Mouse (Mus musculus) heart, postnatal 0 days (tissue): ENCODE measurements around the gene Gpr108. TPM values are rescaled to one million over a fixed set of nuclear protein-coding genes. Genes with fewer than 3 reads are reported as not detected.

Experiments used
- ATAC-seq: fragments of 200-750 bp; cut with Nextera tagmentation; 2 replicates; pipeline ENCODE4 v1.8.0; 2017; ENCODE audit warnings: low read depth, moderate number of reproducible peaks, moderate library complexity; ENCODE audit not compliant: insufficient read depth
- DNase-seq: peaks from one replicate; pipeline ENCODE4 v3.0.0-alpha.2; 2016; ENCODE audit warnings: low spot score
- H3K27ac ChIP-seq: fragments of 300-500 bp; sonication (generic); 2 replicates; pipeline ENCODE4 v1.5.1; 2014; ENCODE audit warnings: low read depth, mild to moderate bottlenecking
- H3K27me3 ChIP-seq: fragments of 300-500 bp; sonication (generic); 2 replicates; pipeline ENCODE4 v1.6.1; 2014; ENCODE audit warnings: low read length, mixed read lengths; ENCODE audit not compliant: control insufficient read depth, insufficient read depth
- H3K36me3 ChIP-seq: fragments of 300-500 bp; sonication (generic); replicated peaks from 2 replicates; pipeline ENCODE4 v1.6.1; 2014; ENCODE audit warnings: low read length, mixed read lengths; ENCODE audit not compliant: control insufficient read depth, insufficient read depth
- H3K4me1 ChIP-seq: fragments of 300-500 bp; sonication (generic); 2 replicates; pipeline ENCODE4 v1.6.1; 2014; ENCODE audit warnings: antibody characterized with exemption; ENCODE audit not compliant: control insufficient read depth, insufficient read depth
- H3K4me2 ChIP-seq: fragments of 300-500 bp; sonication (generic); 2 replicates; pipeline ENCODE4 v1.6.1; 2014; ENCODE audit warnings: low read depth, mild to moderate bottlenecking, low read length, moderate library complexity
- H3K4me3 ChIP-seq: fragments of 300-500 bp; sonication (generic); 2 replicates; pipeline ENCODE4 v1.5.1; 2014; ENCODE audit warnings: low read depth, low read length
- H3K9ac ChIP-seq: fragments of 300-500 bp; sonication (generic); replicated peaks from 2 replicates; pipeline ENCODE4 v1.6.1; 2014; ENCODE audit warnings: low read depth, low read length, mixed read lengths
- H3K9me3 ChIP-seq: fragments of 300-500 bp; sonication (generic); replicated peaks from 2 replicates; pipeline ENCODE4 v1.6.1; 2016; ENCODE audit warnings: low read length; ENCODE audit not compliant: control insufficient read depth
- CTCF ChIP-seq: IDR thresholded peaks from 2 replicates; pipeline ENCODE4 v1.5.1; 2016; ENCODE audit warnings: antibody characterized with exemption, control low read depth, low read depth
- EP300 ChIP-seq: IDR thresholded peaks from 2 replicates; pipeline ENCODE4 v1.6.1; 2016; ENCODE audit warnings: antibody characterized with exemption, low read depth
- WGBS: fragments of 180-500 bp; shearing (Covaris S2); extraction: QIAGEN DNeasy Blood & Tissue Kit; methylation state at CpG from one replicate; pipeline ENCODE4 v1.1.7; 2014; 5-methylcytosine and 5-hydroxymethylcytosine counted together
- polyA plus RNA-seq: library from polyadenylated mRNA; unstranded; fragments of >200 nt; fragmentation: Nextera tagmentation; extraction: Ambion mirVana; gene quantifications from 2 replicates; pipeline ENCODE4 v1.2.1, GENCODE M21; 2015
- total RNA-seq: library from RNA; depleted of rRNA; stranded (reverse); fragments of >200 nt; gene quantifications from 2 replicates; pipeline ENCODE4 v1.2.3, GENCODE M21; 2014; ENCODE audit warnings: low replicate concordance

Gpr108 gene
- total and polyA plus RNA-seq, 2 experiments from 2014 or later = 23.3 to 30.1 TPM

DNA sequence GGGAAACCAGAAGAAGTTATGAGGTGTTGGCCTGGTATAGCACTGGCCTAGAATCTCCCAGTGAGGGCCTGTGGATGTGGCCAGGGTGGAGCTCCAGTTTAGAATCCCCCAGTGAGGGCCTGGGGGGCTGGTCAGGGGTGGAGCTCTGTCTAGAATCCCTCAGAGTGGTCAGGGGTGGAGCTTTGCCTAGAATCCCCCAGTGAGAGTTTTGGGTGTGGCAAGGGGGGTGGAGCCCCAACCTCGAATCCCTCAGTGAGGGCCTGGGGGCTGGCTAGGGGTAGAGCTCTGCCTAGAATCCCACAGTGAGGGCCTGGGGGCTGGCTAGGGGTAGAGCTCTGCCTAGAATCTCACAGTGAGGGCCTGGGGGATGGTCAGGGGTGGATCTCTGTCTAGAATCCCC, 13.6 kb upstream of the Gpr108 start:
- H3K4me1 ChIP-seq = peaks cover 6% of the 10 kb centered on the region; the same call in 1 of the 2 replicates
- H3K36me3 ChIP-seq = peaks cover 67% of the 10 kb centered on the region
- DNase-seq (no peak), ATAC-seq (no peak)
- 45% methylated on average over 1 of the region's 1 CpGs for WGBS
- TF ChIP-seq CTCF (no peak), EP300 (no peak)
- H3K9ac ChIP-seq = no peak overlapping the region
- no peak overlapping the region for H3K27ac ChIP-seq
- no peaks in the 10 kb centered on the region for H3K27me3 ChIP-seq
- no peak overlapping the region for H3K4me3 ChIP-seq
- no peak overlapping the region for H3K4me2 ChIP-seq
- no peaks in the 10 kb centered on the region for H3K9me3 ChIP-seq

DNA sequence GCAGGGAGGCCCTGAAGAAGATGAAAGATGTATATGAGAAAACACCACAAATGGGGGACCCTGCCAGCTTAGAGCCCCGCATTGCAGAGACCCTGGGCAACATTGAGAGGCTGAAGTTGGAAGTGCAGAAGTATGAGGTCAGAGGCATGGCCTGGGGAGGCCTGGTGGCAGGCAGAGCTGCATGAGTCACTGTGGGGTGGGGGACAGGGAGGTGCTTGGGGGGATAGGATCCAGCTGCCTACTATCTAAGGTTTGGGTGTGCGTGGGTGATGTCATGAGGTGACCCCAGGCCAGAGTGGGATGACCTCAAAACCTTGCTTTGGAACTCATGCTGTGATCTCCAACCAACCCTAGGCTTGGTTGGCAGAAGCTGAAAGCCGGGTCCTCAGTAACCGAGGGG, 13.0 kb upstream of the Gpr108 start:
- ATAC-seq (no peak), DNase-seq (no peak)
- H3K9me3 ChIP-seq = no peaks in the 10 kb centered on the region
- 89% methylated on average over 4 of the region's 4 CpGs for WGBS
- H3K27me3 ChIP-seq = no peaks in the 10 kb centered on the region
- TF ChIP-seq CTCF (no peak), EP300 (no peak)
- H3K4me1 ChIP-seq = peaks cover 6% of the 10 kb centered on the region; the same call in 1 of the 2 replicates
- H3K36me3 ChIP-seq = peaks cover 72% of the 10 kb centered on the region
- no peak overlapping the region for H3K4me2 ChIP-seq
- H3K27ac ChIP-seq = no peak overlapping the region
- no peak overlapping the region for H3K9ac ChIP-seq
- H3K4me3 ChIP-seq = no peak overlapping the region

DNA sequence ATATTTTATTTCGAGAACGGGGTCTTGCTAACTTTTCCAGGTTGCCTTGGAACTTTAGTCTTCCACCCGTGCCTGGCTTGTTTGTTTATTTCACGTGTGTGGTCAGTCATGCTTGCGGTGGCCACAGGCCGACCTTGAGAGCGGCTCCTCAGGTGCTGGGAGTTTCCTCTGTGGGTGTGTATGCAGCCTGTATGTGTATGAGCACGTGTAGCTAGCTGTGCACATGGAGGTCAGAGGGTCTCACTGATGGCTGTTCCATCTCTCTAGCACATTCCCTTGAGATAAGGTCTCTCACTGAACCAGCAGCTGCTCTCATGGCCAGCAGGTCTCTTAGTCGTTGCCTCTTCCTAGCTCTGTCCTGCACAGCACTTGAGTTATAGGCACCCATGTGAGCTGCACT, 12.1 kb upstream of the Gpr108 start:
- Histone ChIP-seq H3K36me3 (peaks cover 81% of the 10 kb centered on the region), H3K27me3 (no peaks in the 10 kb centered on the region), H3K9me3 (no peaks in the 10 kb centered on the region), H3K27ac (no peak overlapping the region), H3K9ac (no peak overlapping the region), H3K4me2 (no peak overlapping the region), H3K4me1 (peaks cover 6% of the 10 kb centered on the region; the same call in 1 of the 2 replicates), H3K4me3 (no peak overlapping the region)
- no peak for TF ChIP-seq CTCF
- TF ChIP-seq EP300 = no peak
- DNase-seq (no peak), ATAC-seq (0 out of 2 replicates have a peak, but pooled peaks have one; percentile 18)
- 67% methylated on average over 9 of the region's 9 CpGs for WGBS

DNA sequence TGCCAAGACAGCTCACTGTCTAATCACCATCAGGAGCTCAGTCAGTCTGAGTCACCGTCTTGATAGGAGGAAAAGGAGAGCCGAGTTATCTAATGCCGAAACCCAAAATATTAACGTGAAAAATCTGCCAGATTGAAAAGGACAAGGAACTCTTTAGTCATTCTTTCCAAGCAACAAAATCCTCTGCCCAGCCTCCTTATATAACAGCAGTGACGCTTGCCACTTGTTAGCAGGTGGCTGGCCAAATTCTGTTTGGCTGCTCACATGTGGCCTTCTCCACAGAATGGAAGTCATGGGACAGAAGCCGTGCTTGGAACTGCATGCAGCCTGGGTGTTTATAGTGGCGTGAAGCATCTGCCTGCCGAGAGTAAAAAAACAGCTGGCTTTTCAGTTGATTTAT, 11.5 kb upstream of the Gpr108 start:
- 82% methylated on average over 8 of the region's 8 CpGs for WGBS
- no peak for TF ChIP-seq EP300
- TF ChIP-seq CTCF = no peak

DNA sequence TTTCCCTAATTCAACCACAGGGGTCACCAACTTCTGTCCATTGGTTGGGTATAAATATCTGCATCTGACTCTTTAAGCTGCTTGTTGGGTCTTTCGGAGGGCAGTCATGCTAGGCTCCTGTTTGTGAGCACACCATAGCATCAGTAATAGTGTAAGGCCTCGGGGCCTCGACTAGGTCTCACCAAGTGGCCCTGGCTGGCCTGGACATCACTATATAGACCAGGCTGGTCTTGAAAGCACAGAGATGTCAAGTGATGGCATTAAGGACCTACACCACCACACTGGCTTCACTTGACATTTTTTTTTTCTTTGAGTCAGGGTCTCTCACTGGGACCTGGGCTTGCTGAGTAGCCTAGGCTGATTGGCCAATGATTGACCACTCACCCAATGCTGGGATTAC, 9.9 kb upstream of the Gpr108 start:
- Histone ChIP-seq H3K4me3 (no peak overlapping the region), H3K27me3 (no peaks in the 10 kb centered on the region), H3K9ac (no peak overlapping the region), H3K27ac (no peak overlapping the region), H3K4me2 (no peak overlapping the region), H3K9me3 (no peaks in the 10 kb centered on the region), H3K4me1 (no peaks in the 10 kb centered on the region), H3K36me3 (peaks cover 98% of the 10 kb centered on the region)
- no peak for TF ChIP-seq EP300
- TF ChIP-seq CTCF = no peak
- no peak for DNase-seq
- WGBS = 98% methylated on average over 3 of the region's 3 CpGs
- ATAC-seq = no peak

More for the DNA sequence above, 11.5 kb upstream of the Gpr108 start:
- H3K9ac ChIP-seq = no peak overlapping the region
- peaks cover under 1% of the 10 kb centered on the region; the same call in 1 of the 2 replicates for H3K4me1 ChIP-seq
- DNase-seq (no peak), ATAC-seq (no peak)
- no peaks in the 10 kb centered on the region for H3K9me3 ChIP-seq
- H3K27ac ChIP-seq = no peak overlapping the region
- H3K27me3 ChIP-seq = no peaks in the 10 kb centered on the region
- peaks cover 87% of the 10 kb centered on the region for H3K36me3 ChIP-seq
- H3K4me2 ChIP-seq = no peak overlapping the region
- H3K4me3 ChIP-seq = no peak overlapping the region

DNA sequence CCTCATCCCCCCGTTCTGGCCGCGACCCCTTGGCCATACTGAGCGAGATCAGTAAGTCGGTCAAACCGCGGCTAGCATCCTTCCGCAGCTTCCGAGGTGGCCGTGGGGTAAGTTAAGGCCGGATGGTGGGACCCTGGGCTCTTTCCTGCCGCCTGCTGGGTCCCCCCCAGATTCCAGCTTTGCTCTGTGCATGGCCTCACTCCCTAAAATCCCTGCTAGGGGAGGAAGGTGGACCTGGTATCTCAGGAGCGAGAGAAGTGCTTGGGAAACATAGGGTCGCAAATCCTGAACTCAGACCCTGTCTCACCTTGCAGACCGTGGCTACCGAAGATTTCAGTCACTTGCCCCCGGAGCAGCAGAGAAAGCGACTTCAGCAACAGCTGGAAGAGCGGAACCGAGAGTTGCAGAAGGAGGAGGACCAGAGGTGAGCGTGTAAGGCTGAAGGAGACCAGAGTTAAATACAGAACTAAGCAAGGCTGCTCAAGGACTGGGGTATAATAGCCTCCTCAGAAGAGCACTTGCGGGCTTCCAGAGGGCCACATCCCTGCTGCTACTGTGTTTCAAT, 8.8 kb upstream of the Gpr108 start:
- ATAC-seq (no peak), DNase-seq (no peak)
- TF ChIP-seq CTCF = no peak
- no peak for TF ChIP-seq EP300
- Histone ChIP-seq H3K27ac (no peak overlapping the region), H3K9me3 (no peaks in the 10 kb centered on the region), H3K9ac (no peak overlapping the region), H3K36me3 (peaks cover 88% of the 10 kb centered on the region), H3K27me3 (no peaks in the 10 kb centered on the region), H3K4me3 (no peak overlapping the region), H3K4me2 (no peak overlapping the region), H3K4me1 (no peaks in the 10 kb centered on the region)
- WGBS = 95% methylated on average over 22 of the region's 22 CpGs
